Mouse (Mus musculus) right cerebral cortex, postnatal 36 days (tissue): ENCODE results near the gene Serpinb8.
A peak's percentile ranks its signal among the peaks of the same experiment; 100 is the strongest.

Experiments used
- DNase-seq, 2 experiments: peaks; one replicate each; pipeline ENCODE4 v3.0.0; 2022; ENCODE audit warnings: low spot score in 2 of 2, mixed read lengths in 1 of 2

Serpinb8 gene

DNA sequence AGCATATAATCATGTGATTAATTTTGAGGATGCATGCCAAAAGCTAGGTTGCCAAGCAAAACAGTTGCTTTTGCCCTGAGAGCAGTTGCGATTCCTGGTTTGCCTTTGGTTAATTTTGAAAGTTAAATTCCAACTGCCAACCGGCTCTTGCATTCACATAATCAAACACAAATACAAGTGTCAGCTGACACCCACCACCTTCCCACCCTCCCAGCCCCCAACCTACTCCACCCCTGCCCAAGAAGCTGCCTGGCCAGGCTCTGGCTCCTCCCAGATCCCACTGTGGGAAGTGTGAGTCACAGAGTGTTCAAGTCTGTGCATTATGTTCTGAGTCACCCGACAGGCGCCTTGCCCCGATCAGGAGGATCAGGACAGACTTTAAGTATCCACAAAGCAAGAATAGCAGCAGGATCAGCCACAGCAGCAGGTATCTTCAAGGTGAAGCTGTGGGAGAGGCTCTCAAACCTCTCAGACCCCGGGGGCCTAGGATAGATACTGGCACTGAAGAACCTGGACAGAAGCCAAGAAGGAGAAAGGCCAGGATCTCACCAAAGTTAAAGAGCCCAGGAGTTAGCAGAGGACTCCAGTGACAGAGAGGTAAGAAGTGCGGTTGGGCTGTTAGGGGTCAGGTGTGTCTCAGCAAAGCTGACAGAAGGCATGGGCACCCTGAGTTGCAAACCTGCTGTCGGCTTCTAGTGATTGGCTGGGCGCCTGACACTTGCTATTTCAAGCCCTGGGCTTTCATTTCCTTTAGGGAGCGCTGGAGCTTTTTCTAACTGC, at the start of gene Serpinb8:
TSS of gene Serpinb8 (plus strand) at position 316 of the 780 bp plus-strand sequence.
- peak; percentile 65 to 68 for DNase-seq

DNA sequence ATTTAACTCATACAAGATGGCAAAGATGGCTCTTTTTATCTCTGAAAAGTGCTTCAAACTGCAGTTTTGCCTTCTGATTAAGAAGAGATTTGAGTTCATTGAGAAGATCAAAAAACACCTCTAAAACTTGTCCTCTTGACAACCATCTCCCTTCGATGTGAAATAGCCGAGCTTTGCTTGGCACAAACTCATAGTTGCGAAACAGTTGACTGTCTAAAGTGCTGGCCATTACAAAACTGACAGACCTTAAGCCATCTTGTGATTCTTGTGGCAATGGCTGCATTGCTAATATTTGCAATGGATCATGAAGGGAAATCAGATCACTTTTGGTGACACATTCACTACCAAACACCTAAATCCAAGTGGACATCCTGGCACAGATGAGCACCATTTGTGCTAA, 30.3 kb upstream of the Serpinb8 start:
- no peak for DNase-seq

DNA sequence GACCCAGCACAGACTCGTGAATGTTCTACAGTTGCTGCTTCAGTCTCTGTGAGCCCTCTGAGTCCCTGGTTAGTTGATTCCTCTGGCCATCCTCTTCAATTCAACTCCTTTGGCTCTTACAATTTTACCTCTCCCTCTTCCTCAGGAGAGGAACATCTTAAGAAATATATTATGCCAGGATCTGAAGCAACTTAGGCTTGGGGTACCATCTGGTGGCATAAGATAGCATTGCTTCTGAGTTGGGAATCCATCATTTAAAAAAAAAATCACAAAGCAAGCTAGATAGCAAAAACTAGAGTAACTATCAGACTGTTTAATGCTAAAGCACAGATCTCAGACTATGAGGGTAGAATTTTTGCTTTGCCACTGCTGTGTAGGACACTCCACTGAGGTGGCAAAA, 27.7 kb upstream of the Serpinb8 start:
- DNase-seq: peak in 1 of 2 experiments; percentile 6

DNA sequence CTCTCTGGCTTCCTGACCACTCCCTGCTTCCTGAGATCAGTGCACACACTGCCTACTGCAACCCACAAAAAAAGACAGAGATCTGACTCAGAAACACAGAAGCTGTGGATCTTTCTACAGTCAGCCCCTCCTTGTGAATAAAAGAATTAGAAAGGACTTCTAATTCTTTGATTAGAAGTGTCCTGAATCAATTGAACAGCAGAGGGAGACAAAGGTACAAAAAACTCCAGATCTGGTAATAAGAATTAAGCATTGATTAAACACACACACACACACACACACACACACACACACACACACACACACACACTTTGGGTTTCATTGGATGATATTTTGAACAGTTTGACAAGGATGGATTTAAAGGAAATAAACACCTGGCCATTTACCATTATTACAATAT, 24.2 kb upstream of the Serpinb8 start:
- DNase-seq: no peak

DNA sequence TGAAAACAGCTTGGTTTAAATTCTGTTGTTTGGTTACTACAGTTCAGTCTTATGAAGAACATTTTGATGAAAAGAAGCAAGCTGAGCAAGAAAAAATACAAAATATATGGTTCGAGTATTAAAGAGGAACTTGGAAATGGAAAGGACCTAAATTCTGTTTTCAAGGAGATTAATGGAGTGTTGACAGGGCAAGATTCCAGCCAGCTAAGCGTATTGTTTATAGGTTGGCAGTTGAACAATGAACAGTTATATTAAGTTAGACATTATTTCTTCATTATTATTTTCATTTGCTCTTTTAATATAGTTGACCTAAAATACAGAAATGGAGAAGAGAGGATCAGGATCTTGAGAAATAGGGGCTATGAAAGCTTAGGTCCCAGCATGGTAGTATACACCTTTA, 13.7 kb upstream of the Serpinb8 start:
- no peak for DNase-seq

DNA sequence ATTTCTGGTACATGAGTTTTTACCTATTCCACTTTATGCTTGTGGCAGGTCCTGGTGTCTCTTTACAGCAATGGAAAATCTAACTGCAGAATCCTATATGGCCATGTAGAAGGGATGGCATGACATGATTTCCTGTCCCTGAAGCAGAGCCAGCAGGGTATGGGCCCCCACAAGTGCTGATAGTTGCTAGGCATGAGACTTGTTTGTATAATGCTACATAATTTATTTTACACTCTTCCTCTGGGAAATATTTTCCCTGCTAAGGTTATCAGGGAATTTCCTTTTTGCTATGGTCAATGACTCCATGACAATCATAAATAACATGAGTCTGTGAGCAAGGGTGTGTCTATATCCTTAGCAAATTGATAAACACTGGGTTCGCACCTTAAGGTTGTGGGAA, 12.3 kb upstream of the Serpinb8 start:
- no peak for DNase-seq

DNA sequence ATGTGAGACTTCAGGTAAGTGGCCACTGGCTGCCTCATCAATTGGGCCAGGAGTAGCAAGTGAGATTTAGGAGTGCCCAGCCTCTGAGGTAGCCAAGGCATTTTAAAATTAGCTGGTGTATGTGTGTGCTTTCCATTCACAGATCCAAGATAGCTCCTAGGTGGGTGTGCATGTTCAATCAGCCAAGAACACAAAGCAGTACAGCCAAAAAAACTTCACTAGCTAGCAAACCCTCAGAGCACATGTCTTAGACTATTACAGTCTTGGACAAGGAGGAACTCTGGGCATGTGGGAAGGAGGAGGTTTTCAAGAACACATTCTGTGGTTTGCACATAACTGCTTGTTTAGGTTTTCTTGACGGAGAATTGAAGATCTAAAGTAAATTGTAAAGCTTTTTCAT, 8.6 kb upstream of the Serpinb8 start:
- peak; percentile 49 to 85 for DNase-seq

DNA sequence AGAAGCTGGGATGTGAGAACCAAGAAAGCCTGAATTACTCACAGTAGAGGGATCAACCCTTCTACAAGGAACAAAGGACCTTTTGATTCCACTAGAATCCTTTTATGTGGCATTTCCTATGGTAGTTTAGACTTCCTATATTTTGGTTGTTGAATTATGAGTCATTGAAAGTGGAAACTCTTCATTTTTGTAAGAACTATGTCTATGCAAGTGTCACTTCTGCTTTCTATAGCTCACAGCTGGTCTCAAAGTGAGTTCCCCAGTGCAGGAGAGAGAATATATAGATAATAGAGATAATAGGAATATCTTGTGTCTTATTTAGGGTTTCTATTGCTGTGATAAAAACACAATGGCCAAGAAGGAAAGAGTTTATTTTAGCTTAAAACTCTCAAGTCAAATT, 6.9 kb upstream of the Serpinb8 start:
- no peak for DNase-seq

DNA sequence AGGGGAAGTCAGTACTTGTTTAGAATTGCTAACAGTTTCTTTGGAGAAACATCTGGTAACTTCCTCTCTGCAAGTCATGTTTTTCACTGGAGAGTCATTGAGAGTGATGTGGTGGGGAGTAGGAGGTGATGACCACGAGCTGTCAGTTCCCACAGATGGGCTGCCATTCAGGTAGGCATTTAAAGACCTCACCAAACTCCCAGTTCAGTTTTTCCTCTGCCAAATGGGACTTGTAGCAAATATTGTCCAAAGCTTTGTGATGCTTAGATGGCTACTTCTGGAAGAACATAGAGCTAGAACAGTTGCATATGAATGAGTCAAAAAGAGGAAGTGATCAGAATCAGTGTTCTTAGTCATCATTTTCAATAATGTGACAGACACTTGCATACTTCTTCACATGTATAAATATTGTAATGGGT, 5.8 kb upstream of the Serpinb8 start:
- no peak for DNase-seq

DNA sequence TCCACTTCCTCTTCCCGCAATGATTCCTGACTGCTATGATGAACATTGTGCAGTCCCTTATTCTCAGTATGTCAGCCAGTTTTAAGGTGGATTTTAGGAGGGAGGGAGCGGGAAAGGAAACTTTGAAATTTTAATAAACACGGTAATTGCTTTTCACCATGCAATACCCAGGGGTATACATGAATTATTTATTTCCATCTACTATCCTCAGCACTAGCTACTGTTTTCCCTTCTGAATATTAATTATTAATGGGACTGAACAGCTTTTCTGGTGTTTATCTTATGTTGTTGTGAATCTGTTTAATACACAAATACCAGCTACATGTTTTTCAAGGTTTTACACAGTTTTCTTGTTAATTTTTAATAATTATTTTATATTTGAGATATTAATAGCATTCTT, 4.9 kb upstream of the Serpinb8 start:
- DNase-seq: no peak

DNA sequence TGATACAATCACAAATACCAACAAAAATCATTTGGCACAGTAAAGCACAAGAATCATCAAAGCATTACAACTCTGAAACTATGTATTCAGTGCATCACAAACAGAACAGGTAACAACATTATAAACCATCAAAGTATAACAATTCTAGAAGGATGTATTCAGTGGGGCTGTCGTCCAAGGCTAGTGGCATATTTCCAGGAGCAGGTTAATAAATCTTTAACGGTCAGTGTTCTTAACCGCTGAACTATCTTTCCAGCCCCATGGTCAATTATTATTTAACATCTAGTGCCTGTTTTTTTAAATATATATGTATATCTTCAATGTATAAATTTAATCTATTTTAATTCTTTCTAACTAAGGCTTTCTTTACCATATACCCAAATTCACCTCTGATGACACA, 3.6 kb upstream of the Serpinb8 start:
- DNase-seq: no peak

DNA sequence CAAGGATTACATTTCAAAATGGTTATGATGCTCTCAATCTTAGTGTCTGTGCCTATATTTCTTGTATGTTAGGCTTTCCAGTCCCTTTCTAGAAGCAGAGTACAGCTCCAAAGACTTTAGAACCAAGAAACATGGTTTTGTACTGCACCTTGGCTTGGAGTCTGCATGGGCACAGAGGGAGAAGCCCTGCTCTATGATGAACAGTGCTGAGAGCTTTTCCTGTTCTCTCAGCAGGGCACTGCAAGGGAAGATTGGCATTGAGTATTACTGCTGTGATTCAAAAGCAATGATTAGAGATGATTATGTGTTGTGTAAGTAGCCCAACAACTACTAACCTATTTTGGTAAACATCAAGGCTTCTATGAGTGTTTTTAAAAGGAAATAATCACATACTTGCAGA, 1.6 kb upstream of the Serpinb8 start:
- no peak for DNase-seq

DNA sequence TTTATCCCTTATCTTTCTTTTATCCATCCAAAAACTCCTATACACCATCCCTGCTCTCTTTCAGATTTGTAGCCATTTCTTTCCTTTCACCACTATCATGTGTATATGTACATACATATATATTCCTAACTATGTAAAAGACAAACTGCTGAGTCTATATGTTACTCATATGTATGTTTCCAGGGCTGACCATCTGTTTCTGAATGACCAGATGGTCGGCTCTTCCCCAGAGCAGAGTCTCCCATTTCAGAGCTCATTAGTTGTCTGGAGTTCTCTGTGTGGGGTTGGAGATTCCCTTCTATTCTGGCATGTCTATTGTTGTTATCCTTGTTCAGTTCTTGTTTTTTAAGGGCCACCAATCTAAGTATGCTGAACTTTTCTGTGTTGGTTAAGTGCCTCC, 1.2 kb upstream of the Serpinb8 start:
- DNase-seq: peak in 1 of 2 experiments; percentile 9

DNA sequence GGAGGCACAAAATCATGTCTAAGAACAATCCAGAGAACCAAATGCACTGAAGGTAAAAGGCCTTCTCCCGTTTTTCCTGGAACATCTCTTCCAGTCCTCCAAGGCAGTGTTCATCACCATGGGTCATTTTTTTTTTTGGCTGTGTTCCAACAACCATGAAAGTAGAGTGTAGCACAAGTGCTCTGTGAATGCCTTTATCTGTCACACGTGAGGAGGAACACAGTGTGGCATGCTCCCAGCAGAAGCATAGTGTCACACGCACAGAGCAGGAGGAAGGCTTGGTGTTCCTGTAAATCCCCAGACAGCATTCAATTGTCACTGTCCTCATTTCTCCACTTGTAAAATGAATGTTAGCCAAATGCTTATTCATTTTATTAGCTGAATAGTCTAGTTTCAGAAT, 2.8 kb downstream of the Serpinb8 start:
- no peak for DNase-seq

DNA sequence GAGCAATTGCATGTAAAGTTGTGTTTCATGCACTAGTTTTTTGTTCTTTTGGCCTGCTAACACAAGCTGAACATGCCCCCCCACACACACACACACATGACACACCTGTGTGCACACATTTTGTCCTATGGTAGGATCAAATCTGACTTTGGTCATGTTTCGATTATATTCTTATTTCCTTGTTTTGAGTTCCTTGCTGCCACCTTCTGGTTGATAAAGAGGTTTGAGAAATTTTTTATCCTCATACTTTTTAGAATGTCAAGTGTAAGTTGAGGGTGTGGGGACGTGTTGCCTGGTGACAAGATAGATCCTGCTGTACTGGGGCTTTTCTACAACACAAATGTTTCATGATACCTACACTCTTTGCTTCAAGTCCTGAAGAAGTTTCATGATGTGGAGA, 3.7 kb downstream of the Serpinb8 start:
- no peak for DNase-seq

DNA sequence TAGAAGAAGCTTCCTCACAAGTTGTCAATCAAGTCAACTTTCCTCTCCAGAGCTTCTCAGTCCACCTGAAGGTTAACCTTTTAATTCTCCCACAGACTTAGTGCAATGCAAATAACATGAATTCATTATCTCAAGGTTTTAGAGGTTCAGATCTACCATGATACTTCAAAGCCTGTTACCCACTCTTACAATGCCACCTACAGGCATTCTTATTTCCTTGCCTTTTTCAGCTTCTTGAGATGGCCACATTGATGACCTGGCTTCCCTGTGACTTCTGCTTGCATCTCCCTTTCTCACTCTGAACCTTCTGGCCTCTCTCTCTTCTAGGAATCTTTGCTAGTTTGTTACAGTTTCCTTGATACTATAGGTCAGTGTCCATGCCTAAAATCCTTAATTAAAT, 7.1 kb downstream of the Serpinb8 start:
- no peak for DNase-seq

DNA sequence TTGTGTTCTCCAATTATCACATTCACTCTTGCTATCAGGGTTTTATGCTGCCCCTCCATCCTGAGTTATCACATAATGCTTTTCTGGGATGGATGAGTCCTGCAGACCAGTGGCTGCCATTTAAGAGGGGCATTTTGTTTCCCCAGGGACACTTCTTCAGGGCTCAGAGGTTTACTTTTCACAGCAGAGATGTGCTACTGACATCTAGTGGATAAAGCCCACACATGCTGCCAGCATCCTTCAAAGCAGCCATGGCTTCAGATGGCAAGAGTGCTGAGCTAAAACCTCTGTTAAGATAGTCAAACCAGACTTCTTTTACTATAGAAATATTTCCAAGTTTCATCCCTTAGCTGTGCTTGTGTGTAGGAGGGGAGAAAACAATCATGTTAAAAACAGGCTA, 8.7 kb downstream of the Serpinb8 start:
- DNase-seq: peak in 1 of 2 experiments; percentile 23

DNA sequence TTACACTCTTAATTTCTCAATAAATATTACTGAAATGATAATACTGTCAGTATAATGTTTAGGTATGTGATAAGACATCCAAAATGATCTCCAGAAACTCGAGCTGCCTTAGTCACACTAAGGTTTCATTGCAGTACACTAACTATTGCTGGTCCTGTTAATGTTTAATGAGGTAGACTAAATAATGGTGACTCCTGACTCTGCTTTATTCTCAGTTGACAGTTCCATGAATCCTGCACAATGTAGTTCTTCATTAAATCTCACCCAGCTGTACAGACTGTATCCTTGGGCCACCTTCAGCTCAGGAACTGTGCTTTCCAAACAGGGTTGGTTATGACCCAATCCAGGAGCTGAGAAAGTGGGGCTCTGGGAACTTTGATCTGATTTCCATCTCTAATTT, 19.1 kb downstream of the Serpinb8 start:
- DNase-seq: no peak

DNA sequence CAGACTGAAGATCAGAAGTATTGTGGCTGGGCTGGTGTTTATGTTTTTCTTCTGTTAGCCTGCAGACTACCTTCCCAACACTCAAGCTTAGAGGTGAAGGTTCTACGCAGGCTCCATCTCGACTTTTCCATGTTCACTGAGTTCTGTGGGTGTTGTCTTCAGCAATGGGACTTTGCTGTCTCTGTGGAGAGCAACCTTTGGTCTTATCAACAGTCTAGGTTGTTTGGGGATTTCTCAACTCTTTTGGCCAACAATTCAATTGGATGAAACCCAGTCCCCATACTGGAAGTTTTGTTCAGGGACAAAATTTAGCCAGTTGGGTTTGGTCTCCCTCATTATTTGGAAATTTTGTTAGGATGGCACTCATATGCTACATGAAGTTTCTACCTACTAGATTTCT, 24.3 kb downstream of the Serpinb8 start:
- DNase-seq: no peak

DNA sequence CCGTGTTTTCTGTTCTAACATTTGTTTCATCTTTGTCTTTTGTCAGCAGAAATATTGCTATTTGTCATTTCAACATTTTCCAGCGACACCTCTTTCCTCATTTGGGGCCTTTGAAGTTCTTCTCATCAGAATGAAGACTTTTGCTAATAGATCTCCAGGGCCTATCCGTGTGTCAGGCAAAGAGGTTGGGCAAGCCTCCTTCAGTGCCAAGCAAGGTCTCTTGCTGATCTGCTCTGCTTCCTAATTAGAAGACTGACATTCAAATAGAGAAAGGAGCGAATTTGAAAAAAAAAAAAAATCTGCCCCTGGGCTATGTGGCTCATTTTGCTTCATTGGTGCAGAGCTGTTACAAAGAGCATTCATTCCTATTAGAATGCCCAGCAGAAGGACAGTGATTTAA, 32.2 kb downstream of the Serpinb8 start:
- no peak for DNase-seq

DNA sequence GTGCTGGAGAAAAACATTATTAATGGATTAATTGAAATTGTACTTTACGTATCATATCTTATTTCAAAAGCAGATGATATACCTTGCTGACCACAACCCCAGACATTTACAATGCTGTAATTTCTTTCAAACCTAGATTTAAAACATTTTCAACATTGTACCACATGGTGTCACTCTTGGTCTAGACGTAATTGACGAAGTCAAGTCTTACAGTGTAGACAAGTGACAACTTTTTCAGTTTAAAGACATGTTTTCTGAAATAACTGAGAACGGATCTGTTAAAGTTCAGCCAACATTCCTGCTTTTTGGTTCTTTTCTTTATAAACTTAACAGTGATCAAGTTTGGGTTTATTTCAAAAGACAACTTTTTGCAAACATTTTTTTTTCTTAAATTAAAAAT, 46.1 kb downstream of the Serpinb8 start:
- DNase-seq: no peak

DNA sequence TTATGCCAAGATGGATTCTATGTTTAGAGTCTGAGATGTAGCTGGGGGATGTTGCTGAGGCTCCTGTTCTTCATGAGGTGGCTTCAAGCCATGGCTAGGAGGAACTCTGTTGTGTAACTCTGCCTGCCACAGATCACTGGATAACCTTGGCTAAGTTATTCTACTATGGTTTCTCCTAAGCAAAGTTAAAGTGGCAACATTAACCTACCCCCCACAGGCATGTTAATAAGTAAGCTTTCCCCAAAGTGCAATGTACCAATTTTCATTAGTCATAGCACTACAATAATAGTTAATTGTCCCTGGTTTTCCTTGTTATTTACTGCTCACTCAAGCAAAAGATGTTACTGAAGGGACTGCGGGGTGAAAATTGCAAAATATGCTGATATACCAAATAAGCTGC, 48.2 kb downstream of the Serpinb8 start:
- no peak for DNase-seq

DNA sequence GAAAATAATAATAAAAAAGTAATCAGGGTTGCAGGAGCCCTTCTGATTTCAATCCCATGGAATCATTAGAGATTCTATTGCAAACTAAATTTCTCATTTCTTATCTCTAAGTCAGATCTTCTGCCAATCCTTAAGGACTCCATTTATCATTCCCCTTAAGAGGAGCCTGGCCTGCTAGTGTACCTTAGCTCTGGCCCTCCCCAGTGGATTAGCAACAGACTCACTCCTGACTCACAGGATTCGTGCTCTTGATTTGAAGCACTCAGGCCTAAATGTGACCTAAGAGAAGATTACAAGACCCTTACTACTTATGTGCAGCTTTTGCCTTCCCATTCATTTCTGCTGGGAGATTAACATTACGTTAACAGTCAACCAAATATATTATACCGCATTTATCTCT, 48.7 kb downstream of the Serpinb8 start:
- DNase-seq: no peak

DNA sequence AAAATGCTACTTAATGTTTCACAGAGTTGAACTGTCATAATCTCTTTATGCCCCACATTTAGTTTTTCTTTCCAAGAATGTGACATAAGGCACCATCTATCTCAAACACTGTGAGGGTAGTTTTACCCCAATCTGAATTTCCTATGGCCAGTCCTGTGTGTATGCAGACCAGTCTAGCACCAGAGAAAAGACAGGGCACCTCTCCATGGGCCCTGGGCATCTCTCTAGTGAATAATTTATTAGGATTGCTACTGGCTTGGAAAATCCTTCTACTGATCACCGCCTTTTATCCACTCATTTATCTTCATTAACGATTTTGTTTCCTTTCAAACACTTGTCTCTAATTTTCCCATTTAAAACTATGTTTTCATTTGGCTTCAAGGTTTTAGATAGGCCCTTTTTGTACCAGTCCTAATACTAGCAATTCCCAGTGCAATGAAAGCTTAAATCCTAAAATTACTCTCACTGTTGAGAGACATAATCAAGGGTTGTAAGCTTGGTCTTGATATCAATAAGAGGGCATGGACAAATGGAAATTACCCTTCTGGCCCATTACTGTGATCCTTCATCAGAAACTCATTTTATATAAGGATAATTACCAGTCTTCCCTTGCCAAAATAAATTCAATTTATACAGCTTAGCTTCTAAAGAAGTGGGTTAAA, 52.8 kb downstream of the Serpinb8 start:
- DNase-seq: no peak
